Mouse (Mus musculus): ENCODE measurements around the gene Irf2bpl. TPM values are rescaled to one million over a fixed set of nuclear protein-coding genes. Genes with fewer than 3 reads are reported as not detected.

The Irf2bpl gene
- 51.3 and 63.4 TPM in 2 replicates for polyA plus RNA-seq (2012; rRNA removed)

GRCm38 (mm10) chr12:86884197-86885058 lies at the start of gene Irf2bpl:
Gene Irf2bpl (minus strand): TSS chr12:86884798.

Other genes starting within 250 kb of the Irf2bpl start
- 29.5 and 35.5 TPM in 2 replicates for gene Vash1, start 206.1 kb downstream of the Irf2bpl start, polyA plus RNA-seq (2012; rRNA removed)
- gene Angel1, start 158.3 kb downstream of the Irf2bpl start, polyA plus RNA-seq (2012; rRNA removed): 13.6 and 14.7 TPM in 2 replicates
- gene Lrrc74a, start 150.4 kb downstream of the Irf2bpl start, polyA plus RNA-seq (2012; rRNA removed): not detected in 2 replicates
- gene Cipc, start 62.2 kb upstream of the Irf2bpl start, polyA plus RNA-seq (2012; rRNA removed): 57.9 and 58.9 TPM in 2 replicates
- 19.1 and 22.9 TPM in 2 replicates for gene Zdhhc22, start 105.6 kb upstream of the Irf2bpl start, polyA plus RNA-seq (2012; rRNA removed)
- gene Tmem63c, start 136.5 kb upstream of the Irf2bpl start, polyA plus RNA-seq (2012; rRNA removed): 28.4 and 28.9 TPM in 2 replicates
- 6.0 and 6.8 TPM in 2 replicates for gene Ngb, start 217.7 kb upstream of the Irf2bpl start, polyA plus RNA-seq (2012; rRNA removed)

All from central nervous system, embryonic 18 days (tissue).